Mouse (Mus musculus): ENCODE measurements at regions not wholly inside any gene's neighbourhood (a gene's known extent, or its start where the extent isn't known, plus 50 kb on each side); places are given as distances from the start of the nearest gene placed in this dataset.
A peak's percentile ranks its signal among the peaks of the same experiment; 100 is the strongest.
"Not testable (repeated sequence)": the region's sequence is repeated elsewhere in the genome, so short reads cannot be mapped to it uniquely, and the experiment has no call there.

DNA sequence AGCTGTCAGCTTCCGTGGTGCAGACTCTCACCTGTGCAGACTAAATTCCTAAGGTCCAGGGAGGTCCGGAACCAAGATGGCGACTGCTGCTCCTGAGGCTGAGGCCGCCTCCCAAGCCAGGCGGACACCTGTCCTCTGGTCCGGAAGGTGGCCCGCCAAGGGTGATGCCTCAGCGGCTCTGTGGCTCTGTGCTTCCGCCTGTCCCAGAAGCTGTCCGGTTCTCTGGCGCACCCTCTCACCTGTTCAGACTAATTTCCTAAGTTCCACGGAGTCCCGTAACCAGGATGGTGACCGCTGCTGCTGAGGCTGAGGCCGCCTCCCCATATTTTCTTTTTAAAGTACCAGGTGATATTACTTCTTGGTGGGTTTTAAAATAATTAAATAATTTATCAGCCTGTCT, 65.4 kb upstream of the B3galnt2 start:
- not testable (repeated sequence) for DNase-seq (ENCODE audit: low read depth, low spot score)

DNA sequence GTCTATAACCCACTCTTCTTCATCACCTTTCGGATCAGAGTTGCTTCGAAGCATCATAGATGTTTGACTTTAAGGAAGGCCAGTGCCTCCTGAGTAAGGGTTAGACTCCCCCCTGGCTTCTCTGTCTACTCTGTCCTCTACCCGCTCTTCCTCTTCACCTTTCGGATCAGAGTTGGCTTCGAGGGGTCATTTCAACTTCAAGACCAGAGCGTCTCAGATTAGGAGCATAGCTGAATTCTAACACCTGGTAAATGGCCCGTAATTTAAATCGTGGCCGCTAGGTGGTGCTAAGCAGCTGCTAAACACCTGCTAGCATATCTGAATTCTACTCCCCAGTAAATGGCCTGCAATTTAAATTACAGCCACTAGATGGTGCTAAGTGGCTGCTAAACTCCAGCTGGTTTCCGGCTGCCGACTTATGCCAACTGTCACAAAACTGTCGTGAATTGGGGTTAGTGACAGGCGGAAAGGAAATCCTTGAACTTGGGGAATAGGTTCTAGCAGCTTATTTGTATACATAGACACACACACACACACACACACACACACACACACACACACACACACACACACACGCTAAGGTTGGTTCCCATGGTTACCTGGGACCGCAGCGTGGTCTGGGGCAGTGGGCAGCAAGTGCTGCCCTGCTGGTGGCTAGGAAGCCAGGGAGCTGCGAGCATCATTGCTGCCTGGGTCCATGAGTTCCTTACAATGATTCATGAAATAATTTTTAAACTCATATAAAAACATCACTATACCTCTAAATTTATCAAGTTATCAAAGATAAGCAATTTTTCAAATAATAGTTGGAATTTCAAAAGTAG, 64.8 kb upstream of the B3galnt2 start:
- DNase-seq (ENCODE audit: low read depth, low spot score) = peak; percentile 98

DNA sequence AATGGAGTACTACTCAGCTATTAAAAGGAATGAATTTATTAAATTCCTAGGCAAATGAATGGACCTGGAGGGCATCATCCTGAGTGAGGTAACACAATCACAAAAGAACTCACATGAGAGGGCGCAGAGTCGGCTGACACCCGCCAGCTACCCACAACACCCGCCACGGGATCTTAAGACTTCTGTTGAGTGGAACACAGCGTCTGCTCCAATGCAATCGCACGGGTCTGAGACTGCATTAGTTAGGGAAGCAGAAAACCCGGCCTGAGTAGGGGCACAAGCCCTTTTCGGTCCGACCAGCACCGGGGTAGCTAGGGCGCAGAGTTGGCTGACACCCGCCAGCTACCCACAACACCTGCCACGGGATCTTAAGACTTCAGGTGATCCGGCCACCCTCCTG, 52.1 kb upstream of the B3galnt2 start:
- DNase-seq (ENCODE audit: low read depth, low spot score) = not testable (repeated sequence)

Data from A20 (cell line).